In genomic region chr1:135854591-135855343, GRCm38 (mm10) we compare ENCODE assay signal across 25 mouse cellular contexts. TPM values are rescaled to one million over a fixed set of nuclear protein-coding genes. Genes with fewer than 3 reads are reported as not detected.
DNase-seq lines count a peak whose midpoint lies in the region; ATAC-seq lines count a peak whose summit lies in the region.
"Had no signal": no experiment of that assay in that cellular context is flagged by ENCODE, and none has a peak within 500 bp of the region (broad histone marks: within the 10 kb centered on the region; RNA-seq: fewer than 3 reads in every experiment).

No protein-coding gene starts in this region.

- H3K4me1 ChIP-seq in heart, embryonic 12.5 days (replicated peaks), result peaks cover 50% of the 10 kb centered on the region
- H3K4me1 ChIP-seq in heart, embryonic 16.5 days (ENCODE audit: control insufficient read depth, insufficient read depth, low read length), result peaks cover 30% of the 10 kb centered on the region
- peaks cover 33% of the 10 kb centered on the region for H3K4me1 ChIP-seq in embryonic facial prominence, embryonic 10.5 days
- H3K4me1 ChIP-seq: embryonic facial prominence, embryonic 15.5 days had no signal

- no peak overlapping the region for H3K4me3 ChIP-seq in heart, embryonic 12.5 days
- H3K4me3 ChIP-seq in heart, embryonic 16.5 days (ENCODE audit: low read length), result no peak overlapping the region
- H3K4me3 ChIP-seq in embryonic facial prominence, embryonic 10.5 days, result no peak overlapping the region
- H3K4me3 ChIP-seq: embryonic facial prominence, embryonic 12.5 days; embryonic facial prominence, embryonic 15.5 days; forebrain, embryonic 15.5 days had no signal

- ATAC-seq in heart, embryonic 12.5 days (ENCODE audit: insufficient number of reproducible peaks, low FRiP score), result no peak
- peak; percentile 7 for ATAC-seq in heart, embryonic 16.5 days (replicated peaks; ENCODE audit: extremely low read depth, insufficient read depth, low FRiP score)
- ATAC-seq: forebrain, embryonic 15.5 days; hindbrain, postnatal 0 days; inflammation-experienced regulatory T-cells, adult 6 months; intestine, embryonic 16.5 days had no signal

- no peak overlapping the region for H3K4me2 ChIP-seq in heart, embryonic 12.5 days
- H3K4me2 ChIP-seq in heart, embryonic 16.5 days (ENCODE audit: low read depth, low read length), result no peak overlapping the region
- H3K4me2 ChIP-seq: embryonic facial prominence, embryonic 12.5 days; embryonic facial prominence, embryonic 15.5 days; forebrain, embryonic 15.5 days; hindbrain, embryonic 14.5 days had no signal

- no peaks in the 10 kb centered on the region for H3K9me3 ChIP-seq in heart, embryonic 12.5 days (replicated peaks)
- H3K9me3 ChIP-seq in heart, embryonic 16.5 days (replicated peaks; ENCODE audit: control insufficient read depth, low read length), result no peaks in the 10 kb centered on the region
- no peaks in the 10 kb centered on the region for H3K9me3 ChIP-seq in embryonic facial prominence, embryonic 10.5 days
- H3K9me3 ChIP-seq: embryonic facial prominence, embryonic 12.5 days; embryonic facial prominence, embryonic 15.5 days; forebrain, embryonic 15.5 days had no signal

- 72% methylated on average over 6 of the region's 6 CpGs for WGBS in heart, embryonic 12.5 days
- WGBS in heart, embryonic 16.5 days, result 63% methylated on average over 6 of the region's 6 CpGs
- 82% methylated on average over 6 of the region's 6 CpGs for WGBS in embryonic facial prominence, embryonic 10.5 days

- H3K36me3 ChIP-seq in heart, embryonic 12.5 days, result peaks cover 36% of the 10 kb centered on the region
- peaks cover 29% of the 10 kb centered on the region for H3K36me3 ChIP-seq in heart, embryonic 16.5 days (ENCODE audit: control insufficient read depth, insufficient read depth)
- H3K36me3 ChIP-seq in embryonic facial prominence, embryonic 10.5 days (replicated peaks), result no peaks in the 10 kb centered on the region
- H3K36me3 ChIP-seq: embryonic facial prominence, embryonic 12.5 days; embryonic facial prominence, embryonic 15.5 days; forebrain, embryonic 15.5 days had no signal

- peak; percentile 83 for DNase-seq in heart, adult 11 months
- DNase-seq in heart, postnatal 25 days (ENCODE audit: low spot score), result no peak
- DNase-seq in heart, postnatal 36 days, result no peak
- DNase-seq in heart, postnatal 4 days, result peak; percentile 15
- DNase-seq in embryonic facial prominence, embryonic 10.5 days (ENCODE audit: low spot score), result no peak
- DNase-seq in kidney, postnatal 4 days, result no peak
- DNase-seq: adrenal gland, postnatal 10 days; adrenal gland, postnatal 36 days; cerebellum, adult 18-20 months; cerebellum, adult 9-10 months; cerebellum, postnatal 14 days; gastrocnemius, postnatal 25 days; kidney, adult 18-20 months; kidney, adult 9 months had no signal

- peak overlapping the region; percentile 37; the same call in 1 of the 2 replicates for H3K27ac ChIP-seq in heart, embryonic 12.5 days (ENCODE audit: poor library complexity, severe bottlenecking)
- H3K27ac ChIP-seq in heart, embryonic 16.5 days (ENCODE audit: low read length), result peak overlapping the region; percentile 60; the same call in 1 of the 2 replicates
- no peak overlapping the region for H3K27ac ChIP-seq in embryonic facial prominence, embryonic 10.5 days (replicated peaks)
- H3K27ac ChIP-seq: embryonic facial prominence, embryonic 12.5 days; embryonic facial prominence, embryonic 15.5 days; forebrain, embryonic 15.5 days; hindbrain, embryonic 14.5 days; hindbrain, postnatal 0 days had no signal

- intact Hi-C loops in heart, postnatal 25 days (cut with DNase I), result no loop called here
- intact Hi-C loops in heart, postnatal 36 days (cut with DNase I), result no loop called here

- H3K9ac ChIP-seq in heart, embryonic 12.5 days, result no peak overlapping the region
- no peak overlapping the region for H3K9ac ChIP-seq in heart, embryonic 16.5 days (ENCODE audit: low read length)
- H3K9ac ChIP-seq: embryonic facial prominence, embryonic 12.5 days; embryonic facial prominence, embryonic 15.5 days; forebrain, embryonic 15.5 days; hindbrain, embryonic 14.5 days had no signal

- H3K27me3 ChIP-seq in heart, embryonic 12.5 days (replicated peaks), result no peaks in the 10 kb centered on the region
- H3K27me3 ChIP-seq in heart, embryonic 16.5 days (ENCODE audit: control insufficient read depth, insufficient read depth, low read length), result no peaks in the 10 kb centered on the region
- 0 out of 2 replicates have a peak, but pooled peaks cover 3% of the 10 kb centered on the region for H3K27me3 ChIP-seq in embryonic facial prominence, embryonic 10.5 days (replicated peaks; ENCODE audit: low read depth, poor library complexity, severe bottlenecking)
- H3K27me3 ChIP-seq: embryonic facial prominence, embryonic 15.5 days; forebrain, embryonic 15.5 days had no signal

RNA-seq across cellular contexts. Expression of gene Tnnt2, which starts 18.6 kb away (rescaled TPM):
- total RNA-seq in heart, postnatal 25 days (2021), result 1,000 to 10,000 TPM; 8,717 to 8,772 TPM
- polyA plus RNA-seq in heart, embryonic 12.5 days (2016; fragmentation: Nextera tagmentation; extraction: Ambion mirVana), result 5,319 and 5,490 TPM in 2 replicates
- total RNA-seq in heart, postnatal 36 days (2021), result 1,000 to 10,000 TPM; 8,733 to 8,759 TPM
- 9,605 and 10,628 TPM in 2 replicates for polyA plus RNA-seq in heart, embryonic 16.5 days (2015; fragmentation: Nextera tagmentation; extraction: Ambion mirVana)
- 1,000 to 10,000 TPM; 6,684 to 7,230 TPM for total RNA-seq in heart, postnatal 4 days (2021)
- polyA plus RNA-seq in embryonic facial prominence, embryonic 10.5 days (2016; fragmentation: Nextera tagmentation; extraction: Ambion mirVana), result 1.1 and 4.4 TPM in 2 replicates
- polyA plus RNA-seq: forebrain, embryonic 11.5 days had no signal

RNA-seq across cellular contexts. Expression of gene Lad1, which starts 36.4 kb away (rescaled TPM):
- total RNA-seq in heart, postnatal 25 days (2021), result 1 to 10 TPM; 5.6 to 6.0 TPM
- 3.0 and 3.3 TPM in 2 replicates for polyA plus RNA-seq in heart, embryonic 12.5 days (2016; fragmentation: Nextera tagmentation; extraction: Ambion mirVana)
- 1 to 10 TPM; 5.6 to 8.2 TPM for total RNA-seq in heart, postnatal 36 days (2021)
- 5.9 TPM in 2 replicates for polyA plus RNA-seq in heart, embryonic 16.5 days (2015; fragmentation: Nextera tagmentation; extraction: Ambion mirVana)
- 10 to 100 TPM in 1 of 2 experiments, 1 to 10 TPM in 1; 7.3 to 10.3 TPM for total RNA-seq in heart, postnatal 4 days (2021)
- 7.5 TPM in 2 replicates for polyA plus RNA-seq in embryonic facial prominence, embryonic 10.5 days (2016; fragmentation: Nextera tagmentation; extraction: Ambion mirVana)
- total RNA-seq: adrenal gland, postnatal 36 days; gastrocnemius, adult 8-10 months; gastrocnemius, postnatal 25 days had no signal

Comparison
In these comparisons a context has a peak if more than half of its experiments do, and no peak if none do; other contexts are left out.
1. DNase-seq: peak in heart, adult 11 months (single experiment) and heart, postnatal 4 days (single experiment); none in heart, postnatal 25 days (single experiment), heart, postnatal 36 days (0 of 2), embryonic facial prominence, embryonic 10.5 days (single experiment) and kidney, postnatal 4 days (0 of 2).